In genomic region chr17:80719309-80719708, GRCm38 (mm10) we compare ENCODE assay signal across 22 mouse cellular contexts. TPM values are rescaled to one million over a fixed set of nuclear protein-coding genes. Genes with fewer than 3 reads are reported as not detected.
DNase-seq lines count a peak whose midpoint lies in the region; ATAC-seq and TF ChIP-seq lines count a peak whose summit lies in the region.
"Had no signal": no experiment of that assay in that cellular context is flagged by ENCODE, and none has a peak within 500 bp of the region (broad histone marks: within the 10 kb centered on the region; RNA-seq: fewer than 3 reads in every experiment).

No protein-coding gene starts in this region.

- H3K27ac ChIP-seq in gastrocnemius, adult 2 months = peak overlapping the region; percentile 60; the same call in 1 of the 2 replicates
- H3K27ac ChIP-seq in layer of hippocampus, adult 2 months = 0 out of 2 replicates have a peak overlapping the region, but pooled peaks have one; percentile 24
- H3K27ac ChIP-seq: embryonic facial prominence, embryonic 12.5 days; forebrain, embryonic 12.5 days; hindbrain, embryonic 13.5 days; hindbrain, postnatal 0 days had no signal

- no peaks in the 10 kb centered on the region for H3K27me3 ChIP-seq in splenic B cell, adult 2 months (ENCODE audit: control insufficient read depth, insufficient read depth, low read length, poor library complexity, severe bottlenecking)
- H3K27me3 ChIP-seq: embryonic facial prominence, embryonic 12.5 days; forebrain, embryonic 12.5 days; hindbrain, embryonic 13.5 days; Patski had no signal

- H3K36me3 ChIP-seq in splenic B cell, adult 2 months (ENCODE audit: control insufficient read depth, insufficient read depth, low read length, poor library complexity, severe bottlenecking) = no peaks in the 10 kb centered on the region
- H3K36me3 ChIP-seq: embryonic facial prominence, embryonic 12.5 days; forebrain, embryonic 12.5 days; hindbrain, embryonic 13.5 days had no signal

- H3K4me3 ChIP-seq in gastrocnemius, adult 2 months = no peak overlapping the region
- H3K4me3 ChIP-seq in layer of hippocampus, adult 2 months = no peak overlapping the region
- H3K4me3 ChIP-seq: embryonic facial prominence, embryonic 12.5 days; forebrain, embryonic 12.5 days; hindbrain, embryonic 13.5 days had no signal

- intact Hi-C loops in gastrocnemius, adult 2 months (cut with DNase I) = no loop called here

- TF ChIP-seq CTCF in gastrocnemius, adult 2 months (IDR thresholded peaks at IDR 0.05) = no peak
- TF ChIP-seq CTCF in layer of hippocampus, adult 2 months (conservative IDR thresholded peaks at IDR 0.05) = no peak

- ATAC-seq in common myeloid progenitor, adult 5-6 weeks (replicated peaks; ENCODE audit: low read depth, poor library complexity, severe bottlenecking) = peak; percentile 63
- ATAC-seq: activated CD4-positive, CD25-positive, alpha-beta regulatory T cell, adult 4 months; forebrain, embryonic 16.5 days; hindbrain, postnatal 0 days; Patski had no signal

- no peak for DNase-seq in gastrocnemius, adult 2 months
- no peak for DNase-seq in gastrocnemius, adult 8-10 months (ENCODE audit: low spot score in 2 of 2)
- no peak for DNase-seq in layer of hippocampus, adult 2 months (ENCODE audit: low spot score in 2 of 2)
- DNase-seq in layer of hippocampus, postnatal 36 days = no peak
- DNase-seq in splenic B cell, adult 2 months (ENCODE audit: low read depth, low spot score) = peak; percentile 40
- no peak for DNase-seq in layer of hippocampus, postnatal 10 days (ENCODE audit: low spot score in 2 of 2)
- DNase-seq in kidney, adult 18-20 months = no peak
- DNase-seq: adrenal gland, adult 2 months; adrenal gland, postnatal 25 days; cerebellum, adult 11 months; cerebellum, adult 8-10 months; cerebellum, postnatal 14 days; gastrocnemius, postnatal 25 days; heart, adult 11 months had no signal

RNA-seq across cellular contexts. Expression of gene Map4k3, which starts 9.0 kb away (rescaled TPM):
- 10 to 100 TPM; 11.9 to 17.5 TPM for total RNA-seq in gastrocnemius, adult 2 months (2021)
- 10 to 100 TPM; 11.9 to 12.7 (median 12.4) TPM for total RNA-seq in gastrocnemius, adult 8-10 months (2022)
- 10 to 100 TPM; 92.9 to 94.1 TPM for total RNA-seq in layer of hippocampus, adult 2 months (2021)
- total RNA-seq in layer of hippocampus, postnatal 36 days (2021) = 10 to 100 TPM; 89.8 to 92.7 TPM
- 5.9 and 6.9 TPM in 2 replicates for total RNA-seq in common myeloid progenitor, adult 5-6 weeks (2017)
- total RNA-seq in layer of hippocampus, postnatal 10 days (2021) = 10 to 100 TPM; 72.8 to 78.3 TPM
